Mouse (Mus musculus) MN1 (cell line): ENCODE measurements around the gene Cdk5r1.

Experiments used
- DNase-seq: peaks from one replicate; pipeline ENCODE4 v3.0.0-alpha.2; 2016; ENCODE audit warnings: low spot score

Cdk5r1 gene

GRCm38 (mm10) chr11:80481409-80482050 lies 4.7 kb downstream of the Cdk5r1 start:
- no peak for DNase-seq

DNA sequence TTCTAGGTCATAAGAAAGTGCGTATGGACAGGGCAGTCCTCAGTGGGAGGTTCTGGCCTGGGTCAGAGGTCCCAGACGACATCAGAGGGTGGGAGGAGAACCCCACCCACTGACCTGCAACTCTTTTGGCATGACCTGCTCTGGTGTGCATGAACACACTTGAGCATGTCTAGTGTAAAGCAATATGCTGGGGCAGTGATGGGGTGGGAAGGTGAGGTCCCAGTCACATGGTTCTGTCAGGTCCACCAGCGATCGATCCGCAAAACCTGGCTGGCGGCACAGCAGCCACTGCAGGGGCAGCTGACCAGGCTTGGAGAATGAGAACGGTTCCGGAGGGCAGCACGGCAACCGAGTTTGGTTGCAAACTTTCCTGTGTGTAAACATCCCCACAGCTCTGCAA lies 5.5 kb downstream of the Cdk5r1 start:
- DNase-seq = no peak

GRCm38 (mm10) chr11:80482921-80483320 lies 6.1 kb downstream of the Cdk5r1 start:
- no peak for DNase-seq

- no peak for DNase-seq
Measured at GRCm38 (mm10) chr11:80483536-80484067, 6.8 kb downstream of the Cdk5r1 start.

- peak; percentile 88 for DNase-seq
Measured at GRCm38 (mm10) chr11:80484191-80484791, 7.5 kb downstream of the Cdk5r1 start.

DNA sequence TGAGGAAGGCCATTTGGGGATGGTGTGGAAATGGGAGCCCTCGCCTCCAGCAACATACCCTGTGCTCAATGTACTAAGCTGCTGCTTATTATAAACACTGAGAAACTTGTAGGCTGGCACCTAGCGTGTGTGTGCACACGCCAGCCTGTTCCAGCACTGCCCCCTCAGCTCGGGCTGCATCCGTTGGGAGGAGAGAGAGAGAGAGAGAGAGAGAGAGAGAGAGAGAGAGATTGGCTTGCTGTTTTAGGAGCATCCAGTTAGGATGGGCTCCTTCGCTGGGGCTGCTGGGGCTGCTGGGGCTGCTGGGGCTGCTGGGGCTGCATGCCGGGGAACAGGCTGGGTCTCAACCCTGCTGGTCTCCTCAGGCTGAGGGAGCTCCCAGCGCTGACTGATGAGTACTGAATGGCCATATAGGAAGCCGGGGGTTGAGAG lies 8.3 kb downstream of the Cdk5r1 start:
- peak; percentile 31 for DNase-seq

GRCm38 (mm10) chr11:80485622-80486206 lies 8.9 kb downstream of the Cdk5r1 start:
- DNase-seq = peak; percentile 62

DNA sequence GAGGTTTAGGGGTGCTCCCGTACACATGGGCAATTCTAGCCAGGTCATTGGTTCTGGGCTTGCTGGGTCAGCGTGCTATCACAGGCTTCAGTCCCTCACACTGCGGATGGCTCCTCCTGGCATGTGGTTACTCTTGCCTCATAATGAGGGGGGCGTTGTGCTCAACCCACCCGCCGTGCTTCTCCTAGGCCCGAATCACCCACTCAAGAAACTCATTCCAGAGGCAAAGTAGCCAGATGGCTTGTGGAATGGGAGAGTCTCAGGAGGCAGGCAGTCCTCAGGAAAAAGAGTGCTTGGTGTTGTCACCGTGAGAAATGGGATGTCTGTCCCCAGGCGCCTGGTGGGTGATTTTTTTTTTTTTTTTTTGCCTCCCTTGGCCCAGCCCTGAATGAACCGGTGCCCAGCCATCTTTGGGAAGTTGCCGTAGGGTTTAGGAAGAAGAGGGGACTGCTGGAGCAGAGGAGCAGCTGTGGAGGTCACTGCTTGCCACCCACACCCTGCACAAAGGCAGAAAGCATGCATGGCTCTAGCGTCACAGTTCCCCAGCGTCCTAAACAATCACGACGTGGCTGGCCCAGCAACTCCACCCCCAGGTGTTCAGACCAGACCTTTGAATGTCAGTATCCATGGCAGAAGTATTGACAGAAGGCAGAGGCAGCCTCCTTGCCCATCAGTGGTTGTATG lies 11.2 kb downstream of the Cdk5r1 start:
- no peak for DNase-seq

DNA sequence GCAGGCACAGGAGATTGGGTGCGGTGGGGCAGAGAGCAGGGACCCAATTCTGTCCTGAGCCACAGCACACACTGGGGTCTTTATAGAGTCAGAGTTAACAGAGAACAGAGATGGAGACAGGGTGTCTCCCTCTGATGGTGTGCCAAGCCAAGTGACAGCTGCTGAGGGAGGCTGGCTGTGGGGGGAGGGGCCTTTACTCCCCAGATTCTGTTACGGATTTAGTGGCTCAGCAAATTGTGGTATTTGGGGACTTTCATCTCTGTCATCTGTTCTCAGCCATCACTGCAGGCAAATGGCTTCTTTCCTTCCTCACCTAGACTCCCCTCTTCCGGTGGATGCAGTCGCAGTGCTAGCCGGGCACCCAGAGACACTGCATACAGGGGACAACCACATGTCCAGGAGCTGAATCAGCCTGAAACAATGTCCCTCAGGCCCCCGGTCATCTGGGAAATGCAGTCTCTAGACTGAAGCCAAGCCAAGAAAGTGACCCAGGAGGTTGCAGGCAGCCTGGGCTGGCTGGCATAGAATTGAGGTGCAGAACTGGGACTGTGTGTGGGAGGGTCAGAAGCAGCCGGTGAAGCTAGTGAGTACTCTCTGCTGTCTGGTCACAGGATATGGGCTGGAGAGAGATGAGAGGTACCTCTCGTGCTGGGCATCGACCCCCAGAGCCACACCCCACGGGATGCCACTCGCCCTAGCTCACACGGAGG lies 12.5 kb downstream of the Cdk5r1 start:
- no peak for DNase-seq

- DNase-seq = peak; percentile 34
Measured at GRCm38 (mm10) chr11:80489882-80490196, 13.0 kb downstream of the Cdk5r1 start.

DNA sequence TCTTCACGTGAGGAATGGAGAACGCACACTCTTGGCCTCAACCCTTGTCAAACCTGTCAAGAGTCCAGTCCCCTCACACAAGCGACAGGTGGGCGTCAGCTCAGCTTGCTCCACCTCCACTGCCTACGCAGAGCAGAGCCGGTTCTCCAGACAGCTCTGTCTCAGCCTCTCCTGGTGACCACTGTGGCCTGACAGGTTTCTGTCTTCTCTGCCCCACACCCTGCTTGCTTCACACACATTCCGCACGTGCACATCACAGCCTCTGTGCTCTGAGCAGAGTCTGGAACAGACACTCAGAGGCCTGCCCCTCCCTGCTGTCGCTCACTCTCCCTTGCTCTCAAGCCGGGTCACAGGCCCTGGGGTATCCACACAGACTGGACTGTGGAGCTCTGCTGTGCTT lies 14.0 kb downstream of the Cdk5r1 start:
- DNase-seq = no peak

- DNase-seq = no peak
Measured at GRCm38 (mm10) chr11:80493186-80493585, 16.4 kb downstream of the Cdk5r1 start.

- DNase-seq = no peak
Measured at GRCm38 (mm10) chr11:80494852-80495251, 18.0 kb downstream of the Cdk5r1 start.

- DNase-seq = no peak
Measured at GRCm38 (mm10) chr11:80495972-80496371, 19.1 kb downstream of the Cdk5r1 start.

GRCm38 (mm10) chr11:80496640-80497039 lies 19.8 kb downstream of the Cdk5r1 start:
- DNase-seq = no peak

- DNase-seq = no peak
Measured at GRCm38 (mm10) chr11:80497225-80497919, 20.5 kb downstream of the Cdk5r1 start.

DNA sequence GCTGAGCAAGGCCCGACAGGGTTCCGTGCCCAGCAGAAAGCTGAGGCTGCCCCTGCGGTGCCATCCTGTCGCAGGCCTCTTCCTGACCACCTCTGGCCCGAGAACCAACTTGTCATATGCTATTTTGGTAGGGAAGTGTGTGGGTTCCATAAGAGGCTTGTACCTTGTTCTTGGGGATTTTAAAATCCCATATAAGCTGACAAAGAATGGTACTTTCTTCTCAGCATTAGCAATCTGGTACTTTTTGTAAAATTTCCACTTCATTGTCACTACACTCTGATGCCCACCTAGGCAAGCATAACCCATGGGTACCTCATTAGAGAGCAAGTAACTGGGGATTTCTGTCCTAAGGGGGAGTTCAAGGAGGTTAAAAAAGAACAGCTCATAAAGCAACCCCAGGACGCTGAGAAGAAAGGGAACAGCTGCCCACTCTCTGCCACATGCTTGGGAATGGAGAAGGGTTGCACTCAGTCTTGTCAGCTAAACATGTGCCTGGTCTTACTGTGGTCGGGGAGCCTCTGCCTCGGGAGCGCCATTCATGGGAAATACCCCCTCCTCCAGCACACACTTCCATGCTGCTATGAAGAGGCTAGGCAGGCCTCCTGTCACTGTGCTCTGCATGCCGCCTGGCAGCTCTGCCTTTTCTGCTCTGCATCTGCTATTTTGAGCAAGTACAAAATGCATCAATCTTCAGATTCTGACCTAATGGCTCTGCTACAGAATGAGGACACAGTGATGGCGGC lies 21.7 kb downstream of the Cdk5r1 start:
- no peak for DNase-seq

DNA sequence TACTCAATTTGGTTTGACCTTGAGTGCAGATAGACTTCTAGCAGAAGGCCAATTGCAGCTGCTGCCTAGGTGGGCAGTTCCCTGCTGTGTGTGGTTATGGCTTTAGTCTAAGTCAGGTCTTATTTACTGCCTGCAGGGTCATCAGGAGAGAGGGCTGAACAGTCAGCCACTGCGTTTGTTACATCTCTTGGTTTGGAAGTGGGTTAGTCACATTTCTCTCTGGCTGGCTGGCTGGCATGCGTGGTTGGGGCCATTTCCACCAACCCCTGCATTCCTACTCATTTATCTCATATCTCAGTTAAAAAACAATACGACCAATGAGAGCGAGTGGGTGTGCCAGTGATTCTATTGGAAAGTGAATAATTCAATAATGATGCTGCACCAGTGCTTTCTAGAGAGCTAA lies 22.7 kb downstream of the Cdk5r1 start:
- no peak for DNase-seq

DNA sequence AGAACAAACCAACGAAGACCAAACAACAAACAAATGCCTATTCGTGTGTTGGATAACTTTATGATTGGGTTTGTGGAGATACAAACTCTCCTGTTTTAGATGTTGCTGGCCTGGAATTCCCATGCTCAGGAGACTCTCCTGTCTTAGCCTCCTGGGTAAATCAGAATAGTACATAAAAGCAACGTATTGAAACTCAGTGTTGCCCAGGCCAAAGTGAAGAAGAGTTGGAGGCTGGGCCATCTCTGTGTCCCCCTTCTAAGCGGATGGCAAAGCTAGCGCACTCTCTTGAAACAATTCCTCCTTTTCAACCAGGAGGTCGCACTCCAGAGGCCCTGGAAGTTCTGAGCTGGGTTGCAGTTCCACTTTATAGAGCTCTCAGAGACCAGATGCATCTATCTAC lies 26.5 kb downstream of the Cdk5r1 start:
- no peak for DNase-seq

DNA sequence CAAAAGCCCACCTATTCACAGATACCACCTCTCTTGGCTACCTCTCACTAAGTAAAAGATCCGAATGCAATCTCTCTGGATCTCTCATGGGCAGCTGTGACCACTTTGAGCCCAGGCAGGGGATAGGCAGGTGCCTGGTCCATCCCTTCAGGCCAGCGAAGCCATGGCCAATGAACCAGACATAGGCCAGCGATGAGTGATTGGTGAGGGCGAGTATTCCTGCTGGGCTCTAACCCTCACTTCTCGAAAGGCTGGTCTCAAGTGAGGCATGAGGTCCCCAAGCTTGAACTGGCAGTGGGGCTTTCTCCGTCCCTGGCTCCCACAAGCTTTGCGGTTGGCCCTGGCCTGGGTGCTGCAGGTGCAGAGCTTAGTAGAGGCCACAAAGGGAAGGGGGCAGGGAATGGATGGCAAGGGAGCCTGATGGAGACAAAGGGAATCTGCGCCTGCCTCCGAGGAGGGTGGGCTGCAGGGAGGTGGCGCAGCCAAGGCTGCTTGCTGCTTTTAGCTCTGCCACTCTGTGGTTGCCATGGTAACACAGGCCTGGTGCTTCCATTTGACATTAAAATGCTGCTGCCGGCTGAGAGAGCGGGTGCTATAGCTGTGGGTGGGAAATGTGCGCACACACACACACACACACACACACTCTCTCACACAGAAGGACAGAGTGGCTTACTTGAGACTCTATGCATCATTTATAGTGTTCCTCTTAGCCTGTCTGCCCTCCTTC lies 27.1 kb downstream of the Cdk5r1 start:
- peak; percentile 63 for DNase-seq
